Mouse (Mus musculus) liver, embryonic 16.5 days (tissue): ENCODE data around the gene Rhbdd2. TPM values are rescaled to one million over a fixed set of nuclear protein-coding genes. Genes with fewer than 3 reads are reported as not detected.

Experiments
- ATAC-seq: fragments of 200-750 bp; cut with Nextera tagmentation; 2 replicates; pipeline ENCODE4 v1.8.0; 2017; ENCODE audit warnings: low read depth, mild to moderate bottlenecking, moderate number of reproducible peaks, moderate library complexity
- H3K27ac ChIP-seq: fragments of 300-500 bp; sonication (generic); 2 replicates; pipeline ENCODE4 v1.5.1; 2014; ENCODE audit warnings: mild to moderate bottlenecking, low read length
- H3K27me3 ChIP-seq: fragments of 300-500 bp; sonication (generic); 2 replicates; pipeline ENCODE4 v1.6.1; 2014; ENCODE audit warnings: low read depth, low read length, mixed read lengths; ENCODE audit not compliant: control insufficient read depth, insufficient read depth
- H3K36me3 ChIP-seq: fragments of 300-500 bp; sonication (generic); 2 replicates; pipeline ENCODE4 v1.6.1; 2014; ENCODE audit warnings: mild to moderate bottlenecking; ENCODE audit not compliant: control insufficient read depth, insufficient read depth
- H3K4me1 ChIP-seq: fragments of 300-500 bp; sonication (generic); 2 replicates; pipeline ENCODE4 v1.6.1; 2014; ENCODE audit warnings: low read depth, low read length, mixed read lengths; ENCODE audit not compliant: control insufficient read depth
- H3K4me2 ChIP-seq: fragments of 300-500 bp; sonication (generic); 2 replicates; pipeline ENCODE4 v1.6.1; 2014; ENCODE audit warnings: low read depth, low read length, mixed read lengths
- H3K4me3 ChIP-seq: fragments of 300-500 bp; sonication (generic); 2 replicates; pipeline ENCODE4 v1.5.1; 2014; ENCODE audit warnings: low read depth, mild to moderate bottlenecking, low read length
- H3K9ac ChIP-seq: fragments of 300-500 bp; sonication (generic); 2 replicates; pipeline ENCODE4 v1.6.1; 2014; ENCODE audit warnings: low read depth, low read length
- H3K9me3 ChIP-seq: fragments of 300-500 bp; sonication (generic); replicated peaks from 2 replicates; pipeline ENCODE4 v1.6.1; 2016; ENCODE audit warnings: low read length; ENCODE audit not compliant: control insufficient read depth
- WGBS: fragments of 180-500 bp; shearing (Covaris S2); extraction: QIAGEN DNeasy Blood & Tissue Kit; methylation state at CpG from one replicate; pipeline ENCODE4 v1.1.7; 2014; ENCODE audit not compliant: insufficient replicate concordance; 5-methylcytosine and 5-hydroxymethylcytosine counted together
- polyA plus RNA-seq: library from polyadenylated mRNA; unstranded; fragments of >200 nt; fragmentation: Nextera tagmentation; extraction: Ambion mirVana; gene quantifications from 2 replicates; pipeline ENCODE4 v1.2.1, GENCODE M21; 2015

Gene Rhbdd2
- polyA plus RNA-seq, 1 experiment from 2014 or later: 10.5 TPM

DNA sequence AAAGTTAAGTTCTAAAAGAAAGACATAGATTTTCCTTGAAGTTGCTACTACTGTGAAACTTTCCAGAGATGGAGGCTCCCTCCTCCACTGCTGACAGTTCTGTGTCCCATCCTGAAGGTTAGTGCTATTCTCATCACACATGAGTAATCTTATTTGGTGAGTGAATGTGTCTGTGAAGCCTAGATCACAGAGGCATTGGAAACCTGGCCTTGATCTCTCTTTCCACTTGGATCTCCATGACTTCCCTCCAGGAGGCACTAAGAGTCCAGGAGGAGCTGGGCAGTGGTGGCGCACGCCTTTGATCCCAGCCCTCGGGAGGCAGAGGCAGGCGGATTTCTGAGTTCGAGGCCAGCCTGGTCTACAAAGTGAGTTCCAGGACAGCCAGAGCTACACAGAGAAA is 49.6 kb downstream of the Rhbdd2 start:
- no peak overlapping the region for H3K4me3 ChIP-seq
- H3K9ac ChIP-seq: no peak overlapping the region
- no peak overlapping the region for H3K27ac ChIP-seq
- H3K9me3 ChIP-seq: no peaks in the 10 kb centered on the region
- no peaks in the 10 kb centered on the region for H3K36me3 ChIP-seq
- ATAC-seq: no peak
- no peaks in the 10 kb centered on the region for H3K27me3 ChIP-seq
- H3K4me2 ChIP-seq: no peak overlapping the region
- 79% methylated on average over 5 of the region's 5 CpGs for WGBS
- no peaks in the 10 kb centered on the region; the same call in 1 of the 2 replicates for H3K4me1 ChIP-seq

DNA sequence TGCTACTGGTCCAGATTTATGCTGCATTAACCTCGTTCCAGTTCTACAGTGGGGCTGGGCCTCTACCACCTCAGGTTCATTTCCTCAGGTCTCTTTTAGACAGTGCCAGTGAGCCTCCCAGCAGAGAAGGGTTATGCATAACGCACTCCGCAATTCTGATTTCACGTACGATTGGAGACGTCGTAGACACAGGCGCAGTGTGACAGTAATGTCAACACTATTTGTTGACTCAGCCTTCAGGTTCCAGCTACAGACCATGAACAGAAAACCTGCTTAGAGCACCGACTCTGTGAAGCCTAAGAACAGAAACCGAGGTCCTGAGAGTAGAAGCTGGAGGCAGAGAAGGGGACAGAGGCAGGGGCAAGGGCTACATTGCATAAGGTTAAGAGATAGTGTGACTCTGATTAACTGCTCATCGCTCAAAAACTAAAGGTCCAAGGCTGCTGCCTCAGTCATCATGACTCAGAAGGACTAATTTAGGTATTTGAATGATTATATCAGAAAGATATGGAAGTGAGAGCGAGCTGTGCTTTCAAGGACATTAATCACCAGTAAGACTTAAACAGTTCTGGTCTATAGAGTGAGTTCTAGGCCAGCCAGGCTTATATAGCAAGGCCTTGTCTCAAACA is 50.6 kb downstream of the Rhbdd2 start:
- H3K4me2 ChIP-seq: 0 out of 2 replicates have a peak overlapping the region, but pooled peaks have one; percentile 0
- no peaks in the 10 kb centered on the region for H3K36me3 ChIP-seq
- 66% methylated on average over 12 of the region's 12 CpGs for WGBS
- no peak overlapping the region for H3K4me3 ChIP-seq
- H3K9ac ChIP-seq: no peak overlapping the region
- peak overlapping the region; percentile 51; the same call in 1 of the 2 replicates for H3K27ac ChIP-seq
- peak; percentile 59 for ATAC-seq
- H3K9me3 ChIP-seq: no peaks in the 10 kb centered on the region
- no peaks in the 10 kb centered on the region for H3K27me3 ChIP-seq
- peaks cover 3% of the 10 kb centered on the region for H3K4me1 ChIP-seq

DNA sequence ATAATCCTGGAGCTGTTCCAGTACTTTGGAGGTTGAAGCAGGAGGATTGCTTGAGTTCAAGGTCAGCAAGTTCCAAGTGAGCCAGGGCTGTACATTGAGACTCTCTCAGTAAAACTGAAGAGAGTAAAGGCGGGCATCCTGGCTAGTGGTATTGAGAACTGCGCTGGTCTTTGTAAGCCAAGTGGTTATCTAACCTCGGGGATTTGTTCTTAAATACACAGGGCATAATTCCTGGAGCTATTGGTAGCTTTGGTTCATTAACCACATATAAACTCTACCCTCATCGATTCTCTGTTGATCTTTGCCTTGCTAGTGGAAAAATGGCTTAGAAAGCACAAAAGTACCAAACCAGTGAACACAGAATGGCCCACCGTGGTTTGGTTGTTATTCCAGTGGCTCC is 58.0 kb downstream of the Rhbdd2 start:
- Histone ChIP-seq H3K27me3 (no peaks in the 10 kb centered on the region), H3K4me2 (peak overlapping the region; percentile 96), H3K27ac (no peak overlapping the region), H3K36me3 (no peaks in the 10 kb centered on the region), H3K9me3 (no peaks in the 10 kb centered on the region), H3K4me3 (no peak overlapping the region), H3K4me1 (peaks cover 22% of the 10 kb centered on the region), H3K9ac (no peak overlapping the region)
- WGBS: 60% methylated on average over 5 of the region's 5 CpGs
- no peak for ATAC-seq

DNA sequence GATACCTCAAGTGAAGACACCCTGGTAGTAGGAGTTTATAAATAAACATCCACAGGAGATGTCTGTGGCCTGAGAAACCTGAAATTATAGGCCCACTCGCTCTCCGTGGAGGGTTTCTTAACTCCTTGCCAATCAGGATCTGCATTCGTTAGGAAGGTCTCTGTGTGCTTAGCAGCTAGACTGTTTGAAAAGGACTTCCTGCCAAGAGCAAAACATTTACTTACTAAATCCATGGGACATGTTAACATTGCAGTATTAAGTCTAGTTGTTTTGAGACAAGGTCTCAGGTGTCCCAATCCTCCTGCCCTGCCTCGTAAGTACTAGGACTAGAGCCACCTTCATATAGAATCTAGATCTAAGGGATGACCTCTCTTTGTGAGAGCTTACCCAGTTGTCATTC is 58.8 kb downstream of the Rhbdd2 start:
- 60% methylated on average over 4 of the region's 4 CpGs for WGBS
- Histone ChIP-seq H3K4me3 (no peak overlapping the region), H3K9me3 (no peaks in the 10 kb centered on the region), H3K4me2 (no peak overlapping the region), H3K27me3 (no peaks in the 10 kb centered on the region), H3K9ac (no peak overlapping the region), H3K4me1 (peaks cover 22% of the 10 kb centered on the region), H3K27ac (no peak overlapping the region), H3K36me3 (no peaks in the 10 kb centered on the region)
- ATAC-seq: no peak

DNA sequence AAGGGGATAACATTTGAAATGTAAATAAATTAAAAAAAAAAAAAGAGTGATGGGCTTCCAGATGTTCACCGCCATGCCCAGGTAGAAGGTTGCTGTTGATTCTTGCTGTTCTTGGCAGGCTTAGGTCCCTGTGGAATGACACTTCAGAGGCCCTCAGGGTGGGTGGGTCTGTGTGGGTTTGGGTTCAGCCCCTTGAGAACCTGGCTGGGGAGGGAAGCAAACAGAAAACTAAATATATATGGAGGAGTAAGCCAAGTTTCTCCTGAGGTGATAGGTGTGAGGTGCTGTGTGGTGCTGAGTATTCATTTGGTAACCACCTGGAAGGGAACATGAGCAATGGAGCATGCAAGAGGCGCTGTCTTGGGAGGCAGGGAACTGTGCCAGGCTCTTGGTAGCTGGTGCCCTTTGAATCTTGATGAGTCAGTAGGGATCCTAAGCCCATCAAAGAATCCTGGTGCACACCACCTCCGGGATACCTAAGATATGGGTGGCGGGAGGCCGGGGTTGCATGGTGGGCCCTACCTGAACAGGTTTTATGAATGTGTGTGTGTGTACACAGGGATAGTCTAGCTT is 60.9 kb downstream of the Rhbdd2 start:
- no peak overlapping the region for H3K27ac ChIP-seq
- no peaks in the 10 kb centered on the region for H3K36me3 ChIP-seq
- H3K27me3 ChIP-seq: no peaks in the 10 kb centered on the region
- 77% methylated on average over 5 of the region's 5 CpGs for WGBS
- no peaks in the 10 kb centered on the region for H3K9me3 ChIP-seq
- peaks cover 16% of the 10 kb centered on the region for H3K4me1 ChIP-seq
- no peak overlapping the region for H3K4me3 ChIP-seq
- H3K4me2 ChIP-seq: no peak overlapping the region
- no peak overlapping the region for H3K9ac ChIP-seq
- ATAC-seq: no peak

DNA sequence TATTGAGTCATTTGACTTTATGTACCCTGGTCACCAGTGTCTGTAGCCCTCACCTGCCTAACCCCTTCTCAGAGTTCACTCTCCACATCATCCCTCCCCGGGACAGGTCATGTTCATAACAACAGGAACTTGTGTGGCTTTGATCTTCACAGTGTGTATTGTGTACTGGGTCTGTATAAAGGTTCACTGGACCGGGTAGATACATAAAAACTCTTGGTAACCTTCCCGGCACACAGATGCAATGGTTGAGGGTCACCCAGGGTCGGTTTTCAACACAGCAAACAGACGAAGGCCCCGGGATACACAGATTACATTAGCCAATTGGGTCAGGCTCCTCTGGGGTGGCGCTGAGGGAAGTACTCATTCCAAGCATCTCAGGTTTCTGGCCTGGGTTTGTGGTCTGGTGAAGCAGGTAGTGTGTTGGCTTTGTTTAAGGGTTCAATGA is 62.9 kb downstream of the Rhbdd2 start:
- H3K4me3 ChIP-seq: no peak overlapping the region
- peak; percentile 87 for ATAC-seq
- no peak overlapping the region for H3K9ac ChIP-seq
- no peaks in the 10 kb centered on the region for H3K9me3 ChIP-seq
- H3K27ac ChIP-seq: peak overlapping the region; percentile 59
- H3K27me3 ChIP-seq: no peaks in the 10 kb centered on the region
- 50% methylated on average over 7 of the region's 7 CpGs for WGBS
- H3K4me1 ChIP-seq: peaks cover 8% of the 10 kb centered on the region
- H3K4me2 ChIP-seq: no peak overlapping the region
- H3K36me3 ChIP-seq: no peaks in the 10 kb centered on the region

Other genes with a start within 250 kb of the Rhbdd2 start
- gene Pom121, start 238.1 kb upstream of the Rhbdd2 start, polyA plus RNA-seq: 4.5 and 5.0 TPM in 2 replicates
- 3.3 and 3.9 TPM in 2 replicates for gene Hip1, start 87.5 kb upstream of the Rhbdd2 start, polyA plus RNA-seq
- gene Ccl26, start 69.0 kb upstream of the Rhbdd2 start, polyA plus RNA-seq: not detected in 2 replicates
- 17.1 and 19.9 TPM in 2 replicates for gene Ccl24, start 59.6 kb upstream of the Rhbdd2 start, polyA plus RNA-seq
- 46.9 and 53.1 TPM in 2 replicates for gene Por, start 37.4 kb downstream of the Rhbdd2 start, polyA plus RNA-seq
- 17.8 and 18.2 TPM in 2 replicates for gene Tmem120a, start 111.8 kb downstream of the Rhbdd2 start, polyA plus RNA-seq
- gene Styxl1, start 145.8 kb downstream of the Rhbdd2 start, polyA plus RNA-seq: 0.13 TPM in 1 of 2 replicates, not detected in the other
- 279 and 280 TPM in 2 replicates for gene Mdh2, start 145.9 kb downstream of the Rhbdd2 start, polyA plus RNA-seq
- gene Srrm3, start 174.3 kb downstream of the Rhbdd2 start, polyA plus RNA-seq: not detected in 2 replicates